31 mouse cellular contexts compared by ENCODE assay signal in genomic region chr8:61344435-61344834, GRCm38 (mm10).
"Had no signal": no experiment of that assay in that cellular context is flagged by ENCODE, and none has a peak within 500 bp of the region (broad histone marks: within the 10 kb centered on the region; RNA-seq: fewer than 3 reads in every experiment).

No protein-coding gene starts in this region.

- H3K9me3 ChIP-seq: limb, embryonic 10.5 days; limb, embryonic 12.5 days; limb, embryonic 13.5 days; limb, embryonic 15.5 days; liver, embryonic 12.5 days; liver, embryonic 13.5 days; liver, embryonic 15.5 days; lung, embryonic 15.5 days; midbrain, embryonic 12.5 days; midbrain, embryonic 13.5 days; midbrain, embryonic 15.5 days; neural tube, embryonic 12.5 days had no signal

- H3K36me3 ChIP-seq: liver, embryonic 13.5 days; liver, embryonic 15.5 days; midbrain, embryonic 15.5 days had no signal

- ATAC-seq: liver, embryonic 12.5 days; liver, postnatal 0 days; lung, postnatal 0 days; midbrain, embryonic 13.5 days; midbrain, embryonic 15.5 days; midbrain, embryonic 16.5 days had no signal

- H3K4me3 ChIP-seq: left cerebral cortex, adult 2 months; limb, embryonic 10.5 days; limb, embryonic 12.5 days; limb, embryonic 13.5 days; limb, embryonic 15.5 days; liver, embryonic 12.5 days; liver, embryonic 13.5 days; liver, embryonic 15.5 days; lung, embryonic 15.5 days; megakaryocyte, embryonic 14.5 days; midbrain, embryonic 12.5 days; midbrain, embryonic 13.5 days; midbrain, embryonic 15.5 days; myocyte; neural tube, embryonic 12.5 days had no signal

- H3K9ac ChIP-seq: limb, embryonic 12.5 days; limb, embryonic 13.5 days; limb, embryonic 15.5 days; liver, embryonic 12.5 days; liver, embryonic 13.5 days; liver, embryonic 14.5 days; liver, embryonic 15.5 days; liver, postnatal 0 days; lung, embryonic 14.5 days; lung, embryonic 15.5 days; midbrain, embryonic 12.5 days; midbrain, embryonic 13.5 days; midbrain, embryonic 15.5 days; neural tube, embryonic 12.5 days had no signal

- H3K4me1 ChIP-seq: liver, embryonic 12.5 days; liver, embryonic 13.5 days; liver, embryonic 15.5 days; megakaryocyte, embryonic 14.5 days had no signal

- H3K27me3 ChIP-seq: limb, embryonic 12.5 days; limb, embryonic 13.5 days; limb, embryonic 15.5 days; liver, embryonic 12.5 days; liver, embryonic 13.5 days; liver, embryonic 15.5 days; lung, embryonic 15.5 days; megakaryocyte, embryonic 14.5 days; midbrain, embryonic 12.5 days; midbrain, embryonic 13.5 days; midbrain, embryonic 15.5 days; neural tube, embryonic 12.5 days had no signal

- DNase-seq: left cerebral cortex, postnatal 4 days; liver; liver, embryonic 13.5 days; liver, postnatal 0 days; lung, adult 18-20 months; lung, adult 2 months; lung, embryonic 14.5 days; lung, postnatal 10 days; lung, postnatal 14 days; lung, postnatal 36 days; lung, postnatal 4 days; midbrain, embryonic 14.5 days had no signal

- H3K4me2 ChIP-seq: limb, embryonic 12.5 days; limb, embryonic 13.5 days; limb, embryonic 15.5 days; liver, embryonic 11.5 days; liver, embryonic 12.5 days; liver, embryonic 13.5 days; liver, embryonic 15.5 days; lung, embryonic 14.5 days; lung, embryonic 15.5 days; midbrain, embryonic 12.5 days; midbrain, embryonic 13.5 days; midbrain, embryonic 15.5 days; neural tube, embryonic 12.5 days had no signal

- H3K27ac ChIP-seq: left cerebral cortex, adult 2 months; limb, embryonic 10.5 days; limb, embryonic 12.5 days; limb, embryonic 13.5 days; limb, embryonic 15.5 days; liver, embryonic 12.5 days; liver, embryonic 13.5 days; liver, embryonic 14.5 days; liver, embryonic 15.5 days; lung, embryonic 15.5 days; macrophage; midbrain, embryonic 12.5 days; midbrain, embryonic 13.5 days; midbrain, embryonic 15.5 days; neural tube, embryonic 12.5 days had no signal
